Mouse (Mus musculus): ENCODE measurements around the gene Tmem163. TPM values are rescaled to one million over a fixed set of nuclear protein-coding genes. Genes with fewer than 3 reads are reported as not detected.
A peak's percentile ranks its signal among the peaks of the same experiment; 100 is the strongest.

The Tmem163 gene
- total and polyA plus RNA-seq, 2 experiments from 2014 or later: 36.7 to 37.1 TPM

DNA sequence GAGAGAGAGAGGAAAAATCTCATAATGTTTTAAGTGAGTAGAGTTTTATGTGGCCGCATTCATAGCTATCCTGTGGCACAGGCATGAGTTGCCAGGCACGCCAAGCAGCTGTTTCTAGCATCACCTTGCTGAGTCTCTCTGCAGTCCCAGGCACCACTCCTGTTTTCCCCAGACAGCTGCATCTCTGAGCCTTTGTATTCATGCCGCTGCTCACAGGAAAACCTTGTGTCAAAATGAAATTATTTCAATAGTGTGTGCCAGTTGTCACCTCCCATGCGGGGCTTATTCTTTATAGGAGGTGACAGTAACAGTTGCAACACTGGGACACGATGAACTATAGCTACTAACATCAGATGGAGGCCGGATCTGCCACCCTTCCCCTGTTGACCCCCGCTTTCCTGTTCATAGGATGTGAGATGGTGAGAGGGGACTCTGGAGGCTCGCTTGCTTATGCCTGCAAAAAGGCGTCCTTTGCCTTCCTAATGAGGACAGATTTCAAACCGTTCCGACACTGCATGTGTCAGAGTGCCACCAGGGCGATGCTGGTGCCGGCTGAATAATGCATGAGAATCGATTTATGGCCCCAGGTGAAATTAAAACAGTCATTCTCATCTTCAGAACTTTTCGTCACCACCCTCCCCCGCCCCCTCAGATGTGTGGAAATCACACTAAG, 171.1 kb downstream of the Tmem163 start:
- Histone ChIP-seq H3K36me3 (ENCODE audit: insufficient read depth) (no peaks in the 10 kb centered on the region), H3K27ac (ENCODE audit: low read depth, low read length) (no peak overlapping the region), H3K9ac (no peak overlapping the region), H3K4me1 (ENCODE audit: insufficient read depth) (peaks cover 3% of the 10 kb centered on the region; the same call in 1 of the 2 replicates), H3K4me2 (ENCODE audit: low read depth) (no peak overlapping the region), H3K4me3 (ENCODE audit: low read depth, low read length) (no peak overlapping the region), H3K27me3 (ENCODE audit: insufficient read depth, low read length) (no peaks in the 10 kb centered on the region), H3K9me3 (ENCODE audit: low read length) (no peaks in the 10 kb centered on the region)
- no peak for TF ChIP-seq CTCF (IDR thresholded peaks at IDR 0.05; ENCODE audit: low read depth)
- no peak for DNase-seq
- 54% methylated on average over 16 of the region's 16 CpGs for WGBS
- peak; percentile 38; the same call in 1 of the 2 replicates for ATAC-seq

DNA sequence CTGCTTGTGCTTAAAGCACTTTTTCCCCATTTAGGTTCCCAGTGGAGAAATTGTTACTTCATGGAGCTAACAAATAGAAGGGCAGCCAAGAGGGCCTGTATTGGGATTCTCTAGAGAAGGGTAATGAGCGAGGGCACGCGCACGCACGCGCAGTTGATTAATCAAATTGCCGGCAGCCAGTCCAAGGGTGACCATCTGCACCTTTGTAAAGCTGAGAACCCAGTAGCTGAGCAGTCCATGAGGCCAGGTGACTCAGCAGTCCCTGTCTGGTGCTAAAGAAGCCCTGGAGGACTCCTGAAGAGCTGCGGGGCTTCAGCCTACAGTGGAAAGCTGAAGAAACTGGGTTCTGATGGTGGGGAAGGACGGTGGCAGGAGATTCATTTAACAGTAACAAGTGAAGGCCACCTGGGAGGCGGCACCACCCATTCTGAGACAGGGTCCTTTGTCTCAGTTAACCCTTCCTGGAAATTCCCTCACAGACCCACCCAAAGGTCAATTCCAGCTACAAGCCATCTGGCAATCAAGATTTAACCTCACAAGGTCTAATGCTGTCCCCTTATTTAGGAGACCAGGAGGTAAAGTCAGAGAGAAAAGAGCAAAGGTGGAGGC, 172.2 kb downstream of the Tmem163 start:
- Histone ChIP-seq H3K36me3 (ENCODE audit: insufficient read depth) (no peaks in the 10 kb centered on the region), H3K4me2 (ENCODE audit: low read depth) (no peak overlapping the region), H3K27me3 (ENCODE audit: insufficient read depth, low read length) (no peaks in the 10 kb centered on the region), H3K9ac (no peak overlapping the region), H3K4me3 (ENCODE audit: low read depth, low read length) (no peak overlapping the region), H3K27ac (ENCODE audit: low read depth, low read length) (no peak overlapping the region), H3K9me3 (ENCODE audit: low read length) (no peaks in the 10 kb centered on the region), H3K4me1 (ENCODE audit: insufficient read depth) (peaks cover 3% of the 10 kb centered on the region; the same call in 1 of the 2 replicates)
- TF ChIP-seq CTCF (IDR thresholded peaks at IDR 0.05; ENCODE audit: low read depth): no peak
- 60% methylated on average over 10 of the region's 10 CpGs for WGBS
- ATAC-seq (no peak), DNase-seq (no peak)

DNA sequence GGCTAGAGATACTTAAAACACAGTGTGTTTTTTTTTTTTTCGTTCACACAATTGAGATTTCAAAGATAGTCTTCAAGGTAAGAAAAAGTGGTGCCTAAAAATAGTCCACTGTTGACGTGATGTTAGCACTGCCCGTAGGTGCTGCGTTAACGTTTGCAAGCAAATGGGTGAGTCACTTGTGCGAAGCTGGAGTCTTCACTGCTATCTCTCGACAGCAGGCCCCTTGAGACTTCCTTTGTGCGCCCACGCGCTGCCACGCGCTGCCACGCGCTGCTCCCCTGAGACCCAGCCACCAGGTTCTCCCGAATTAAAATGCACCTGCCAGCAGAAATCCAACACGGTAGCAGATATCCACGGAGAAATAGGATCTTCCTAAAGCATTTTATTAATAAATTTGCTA, 178.6 kb downstream of the Tmem163 start:
- WGBS: 68% methylated on average over 17 of the region's 17 CpGs
- no peaks in the 10 kb centered on the region for H3K36me3 ChIP-seq (ENCODE audit: insufficient read depth)
- DNase-seq (peak; percentile 43), ATAC-seq (peak; percentile 50; the same call in 1 of the 2 replicates)
- no peak overlapping the region for H3K27ac ChIP-seq (ENCODE audit: low read depth, low read length)
- no peaks in the 10 kb centered on the region for H3K9me3 ChIP-seq (ENCODE audit: low read length)
- no peaks in the 10 kb centered on the region for H3K4me1 ChIP-seq (ENCODE audit: insufficient read depth)
- H3K4me2 ChIP-seq (ENCODE audit: low read depth): no peak overlapping the region
- H3K27me3 ChIP-seq (ENCODE audit: insufficient read depth, low read length): no peaks in the 10 kb centered on the region
- no peak overlapping the region for H3K4me3 ChIP-seq (ENCODE audit: low read depth, low read length)
- H3K9ac ChIP-seq: no peak overlapping the region
- TF ChIP-seq CTCF (IDR thresholded peaks at IDR 0.05; ENCODE audit: low read depth): no peak

DNA sequence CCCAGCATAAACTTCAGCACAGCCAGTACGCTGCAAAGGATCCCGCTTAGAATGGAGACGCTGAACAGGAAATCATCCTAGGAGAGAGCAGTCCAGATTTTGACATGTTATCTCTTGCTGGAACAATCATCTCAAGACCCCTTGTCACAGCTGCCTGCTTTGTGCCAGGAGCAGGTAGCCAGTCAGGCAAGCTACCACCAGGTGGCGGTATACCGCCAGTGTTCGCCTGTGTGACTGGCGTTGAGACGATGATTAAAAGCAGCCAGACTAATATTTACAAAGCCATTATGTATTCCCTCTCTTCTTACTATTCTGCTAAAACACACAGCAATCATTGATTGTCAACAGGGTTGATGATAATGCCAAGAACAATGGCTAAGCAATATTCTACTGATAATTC, 179.1 kb downstream of the Tmem163 start:
- peak; percentile 98 for TF ChIP-seq CTCF (IDR thresholded peaks at IDR 0.05; ENCODE audit: low read depth)
- WGBS: 12% methylated on average over 8 of the region's 8 CpGs
- H3K4me2 ChIP-seq (ENCODE audit: low read depth): no peak overlapping the region

DNA sequence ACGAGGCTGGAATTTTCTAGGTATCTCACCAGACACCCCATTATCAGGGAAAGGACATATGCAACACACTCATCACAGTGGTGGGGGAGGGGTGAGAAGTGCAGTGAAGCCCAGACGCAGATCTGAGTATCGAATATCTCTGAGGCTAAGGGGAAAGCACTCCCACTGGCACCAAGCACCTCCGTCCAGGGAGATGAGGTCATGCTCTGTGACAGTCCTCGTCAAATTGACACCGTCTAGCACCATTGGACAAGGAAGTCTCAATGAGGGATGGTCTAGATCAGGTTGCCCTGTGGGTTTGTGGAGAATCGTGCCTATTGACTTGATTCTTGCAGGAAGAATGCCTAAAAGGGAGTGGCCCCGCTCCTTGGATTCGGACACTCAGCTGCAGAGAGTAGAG, 180.6 kb downstream of the Tmem163 start:
- TF ChIP-seq CTCF (IDR thresholded peaks at IDR 0.05; ENCODE audit: low read depth): no peak
- Histone ChIP-seq H3K4me1 (ENCODE audit: insufficient read depth) (no peaks in the 10 kb centered on the region), H3K9me3 (ENCODE audit: low read length) (no peaks in the 10 kb centered on the region), H3K4me3 (ENCODE audit: low read depth, low read length) (no peak overlapping the region), H3K4me2 (ENCODE audit: low read depth) (no peak overlapping the region), H3K27ac (ENCODE audit: low read depth, low read length) (no peak overlapping the region), H3K36me3 (ENCODE audit: insufficient read depth) (no peaks in the 10 kb centered on the region), H3K9ac (no peak overlapping the region), H3K27me3 (ENCODE audit: insufficient read depth, low read length) (no peaks in the 10 kb centered on the region)
- 70% methylated on average over 9 of the region's 9 CpGs for WGBS
- DNase-seq (no peak), ATAC-seq (no peak)

More for the DNA sequence above, 179.1 kb downstream of the Tmem163 start:
- ATAC-seq (peak; percentile 86), DNase-seq (peak; percentile 90)
- Histone ChIP-seq H3K36me3 (ENCODE audit: insufficient read depth) (no peaks in the 10 kb centered on the region), H3K9me3 (ENCODE audit: low read length) (no peaks in the 10 kb centered on the region), H3K9ac (no peak overlapping the region), H3K4me1 (ENCODE audit: insufficient read depth) (no peaks in the 10 kb centered on the region), H3K27me3 (ENCODE audit: insufficient read depth, low read length) (no peaks in the 10 kb centered on the region), H3K27ac (ENCODE audit: low read depth, low read length) (no peak overlapping the region), H3K4me3 (ENCODE audit: low read depth, low read length) (no peak overlapping the region)

DNA sequence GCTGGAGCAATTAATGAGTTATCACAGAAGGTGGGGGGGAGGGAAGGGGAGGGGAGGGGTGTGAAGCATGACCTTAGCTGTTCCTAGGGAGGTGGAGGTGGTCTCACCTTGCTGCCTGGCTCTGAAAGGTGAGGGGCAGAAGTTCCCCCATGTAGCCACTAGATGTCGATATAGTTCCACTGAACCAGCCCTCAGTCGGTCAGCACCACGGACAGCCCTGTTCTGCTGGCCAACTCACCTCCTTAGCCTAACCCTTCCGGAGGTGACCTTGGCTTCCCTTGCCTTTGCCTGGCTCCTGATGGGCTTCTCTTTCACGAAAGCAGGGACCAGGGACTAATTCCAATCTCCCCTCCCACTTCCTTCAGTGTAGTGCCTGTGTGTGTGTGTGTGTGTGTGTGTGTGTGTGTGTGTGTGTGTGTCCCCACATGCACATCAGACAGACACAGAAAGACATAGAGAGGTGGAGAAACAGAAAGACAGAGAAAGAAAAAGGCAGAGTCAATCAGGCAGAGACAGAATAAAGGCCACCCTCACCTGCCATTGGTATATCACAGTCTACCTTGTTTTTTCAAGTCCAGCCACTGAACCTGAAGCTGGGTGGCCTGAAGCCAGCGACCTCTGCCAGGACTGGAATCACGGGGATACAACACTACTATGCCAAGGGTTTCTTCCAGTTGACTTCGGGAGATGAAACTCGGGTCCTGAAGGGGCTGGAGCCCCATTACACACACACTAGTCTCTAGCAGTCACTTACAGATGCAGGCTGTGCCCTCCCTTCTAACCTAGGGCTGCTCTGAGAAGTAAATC, 182.4 kb downstream of the Tmem163 start:
- no peaks in the 10 kb centered on the region for H3K4me1 ChIP-seq (ENCODE audit: insufficient read depth)
- DNase-seq (peak; percentile 63), ATAC-seq (peak; percentile 33)
- TF ChIP-seq CTCF (IDR thresholded peaks at IDR 0.05; ENCODE audit: low read depth): peak; percentile 99
- H3K4me2 ChIP-seq (ENCODE audit: low read depth): peak overlapping the region; percentile 22; the same call in 1 of the 2 replicates
- no peak overlapping the region for H3K9ac ChIP-seq
- H3K27me3 ChIP-seq (ENCODE audit: insufficient read depth, low read length): no peaks in the 10 kb centered on the region
- H3K27ac ChIP-seq (ENCODE audit: low read depth, low read length): no peak overlapping the region
- no peak overlapping the region for H3K4me3 ChIP-seq (ENCODE audit: low read depth, low read length)
- H3K9me3 ChIP-seq (ENCODE audit: low read length): no peaks in the 10 kb centered on the region
- 31% methylated on average over 9 of the region's 9 CpGs for WGBS
- no peaks in the 10 kb centered on the region for H3K36me3 ChIP-seq (ENCODE audit: insufficient read depth)

DNA sequence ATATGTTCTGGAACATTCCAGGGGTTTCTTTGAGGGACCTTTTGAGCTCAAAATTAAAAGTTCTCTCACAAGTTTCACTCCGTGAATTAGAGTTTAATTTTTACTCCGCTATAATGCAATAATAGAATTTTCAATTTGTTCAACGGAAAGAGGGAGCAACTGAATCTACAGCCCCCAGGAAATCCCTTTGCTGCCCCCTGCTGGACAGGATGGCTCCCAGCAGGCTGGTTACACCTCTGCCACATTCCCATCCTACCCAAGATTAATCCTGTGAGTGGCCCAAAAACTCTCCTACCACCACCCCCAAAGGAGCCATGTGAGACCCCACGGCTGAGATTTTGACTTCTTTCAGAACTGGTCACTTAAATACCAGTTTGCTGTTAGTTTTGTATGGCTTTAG, 192.2 kb downstream of the Tmem163 start:
- no peaks in the 10 kb centered on the region for H3K9me3 ChIP-seq (ENCODE audit: low read length)
- no peak for DNase-seq
- H3K4me1 ChIP-seq (ENCODE audit: insufficient read depth): no peaks in the 10 kb centered on the region
- H3K36me3 ChIP-seq (ENCODE audit: insufficient read depth): peaks cover 10% of the 10 kb centered on the region
- no peak overlapping the region for H3K9ac ChIP-seq
- no peak overlapping the region for H3K27ac ChIP-seq (ENCODE audit: low read depth, low read length)
- ATAC-seq: no peak
- WGBS: 85% methylated on average over 4 of the region's 4 CpGs
- TF ChIP-seq CTCF (IDR thresholded peaks at IDR 0.05; ENCODE audit: low read depth): peak; percentile 57
- H3K27me3 ChIP-seq (ENCODE audit: insufficient read depth, low read length): no peaks in the 10 kb centered on the region
- H3K4me2 ChIP-seq (ENCODE audit: low read depth): no peak overlapping the region
- H3K4me3 ChIP-seq (ENCODE audit: low read depth, low read length): no peak overlapping the region
